Mouse (Mus musculus): ENCODE results near the gene Gm17655.
"Not testable (repeated sequence)": the region's sequence is repeated elsewhere in the genome, so short reads cannot be mapped to it uniquely, and the experiment has no call there.

The Gm17655 gene

DNA sequence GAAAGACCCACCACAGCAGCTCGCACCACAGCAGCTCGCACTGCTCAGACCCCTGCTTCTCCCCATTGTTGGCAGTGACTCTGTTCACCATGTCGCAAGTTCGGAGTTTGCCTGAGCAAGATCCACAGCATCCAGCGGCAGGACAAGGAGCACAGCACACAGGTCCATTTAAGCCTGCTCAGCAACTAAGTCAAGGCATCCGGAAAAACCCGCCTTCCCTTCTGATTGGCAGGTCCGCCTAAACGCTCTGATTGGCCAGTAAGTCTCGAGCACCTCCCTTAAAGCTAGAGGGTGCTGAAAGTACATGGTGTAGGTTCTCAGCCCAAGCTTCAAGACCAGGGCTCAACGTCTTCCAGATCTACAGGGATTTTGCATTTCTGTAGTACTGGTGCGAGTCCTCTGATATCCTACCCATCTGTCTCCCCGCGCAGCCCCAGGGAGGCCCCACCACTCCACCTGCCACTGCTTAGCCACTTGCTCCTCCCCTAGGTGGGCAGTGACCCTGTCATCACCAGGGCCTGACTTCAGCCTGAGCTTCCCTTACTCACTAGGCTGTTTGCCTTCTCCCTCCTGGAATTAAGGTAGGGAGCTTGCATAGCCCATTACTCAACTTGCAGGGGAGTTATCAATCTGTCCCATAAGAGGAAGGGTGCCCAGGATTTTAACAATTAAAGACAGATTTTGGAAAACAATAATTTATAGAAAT, 14.0 kb upstream of the Gm17655 start:
- no peak for DNase-seq (ENCODE audit: low spot score)

DNA sequence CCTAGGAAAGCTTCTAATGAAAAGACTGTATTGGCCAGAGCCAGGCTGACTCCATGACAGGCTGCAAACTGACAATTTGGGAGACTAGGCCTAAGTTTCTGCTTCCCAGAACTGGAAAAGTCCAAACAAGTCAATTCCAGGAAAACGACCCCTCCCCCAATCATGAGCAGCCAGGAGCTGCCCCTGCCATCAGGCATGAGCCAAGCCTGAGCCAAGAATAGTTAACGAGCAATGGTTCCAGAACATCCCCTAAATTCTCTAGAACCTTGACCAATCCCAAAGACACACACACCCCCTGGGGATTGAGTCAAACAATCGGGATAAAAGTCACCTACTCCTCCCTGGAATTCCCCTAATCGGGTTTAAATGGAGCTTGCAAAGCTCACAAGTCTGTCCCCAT, 10.6 kb upstream of the Gm17655 start:
- DNase-seq (ENCODE audit: low spot score) = no peak

GRCm38 (mm10) chr5:110057637-110058408, 14.5 kb downstream of the Gm17655 start:
- peak; percentile 91 for DNase-seq (ENCODE audit: low spot score)

DNA sequence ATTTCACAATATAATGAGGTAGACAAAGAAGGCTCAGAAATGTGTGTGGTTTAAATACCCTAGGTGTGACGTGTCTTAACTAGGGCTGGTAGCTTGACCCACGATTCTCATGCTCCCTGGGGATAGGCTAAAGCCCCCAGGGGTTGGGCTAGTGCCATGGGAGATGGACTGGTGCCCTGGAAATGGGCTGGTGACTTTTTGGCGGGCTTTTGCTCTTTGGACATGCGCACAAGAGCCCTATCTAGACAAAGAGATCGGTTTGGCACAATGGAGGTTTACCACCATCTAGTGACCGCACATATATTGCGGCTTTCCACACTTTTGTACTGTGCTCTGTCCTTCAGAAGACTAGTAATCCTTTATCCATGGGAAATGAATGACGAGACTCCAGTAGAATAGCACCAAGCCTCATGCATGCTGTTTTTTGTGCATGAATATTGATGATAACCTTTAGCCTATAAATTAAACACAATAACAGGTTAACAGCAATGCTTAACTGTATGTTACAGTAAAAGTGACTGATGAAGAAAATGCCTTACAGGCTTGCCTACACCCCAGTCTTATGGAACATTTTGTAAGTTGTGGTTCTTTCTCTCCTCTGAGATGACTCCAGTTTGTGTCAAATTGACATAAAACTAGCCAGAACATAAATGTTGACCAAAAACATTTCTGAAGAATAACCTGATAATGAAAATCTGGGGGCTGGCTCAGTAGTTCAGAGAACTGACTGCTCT, 48.5 kb downstream of the Gm17655 start:
- DNase-seq (ENCODE audit: low spot score) = peak; percentile 14

DNA sequence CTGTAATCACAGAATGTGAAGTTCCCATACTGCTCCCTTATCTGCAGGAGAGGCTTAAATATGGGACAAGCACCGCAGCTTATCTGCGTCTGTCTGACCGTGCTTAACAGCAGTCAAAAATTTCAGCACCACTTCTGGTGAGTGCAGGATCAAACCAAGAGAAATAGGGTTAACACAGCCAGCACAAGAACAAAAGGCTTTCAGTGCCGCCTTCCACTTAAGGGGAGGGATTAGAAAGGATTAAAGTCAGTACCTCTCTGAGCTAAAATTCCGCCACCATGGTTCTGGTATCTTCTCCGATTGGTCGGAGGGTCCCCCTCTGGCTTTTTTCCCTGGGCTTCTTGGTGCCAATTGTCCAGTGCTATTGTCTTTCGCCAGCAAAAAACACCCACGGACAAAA, 49.0 kb downstream of the Gm17655 start:
- no peak for DNase-seq (ENCODE audit: low spot score)

DNA sequence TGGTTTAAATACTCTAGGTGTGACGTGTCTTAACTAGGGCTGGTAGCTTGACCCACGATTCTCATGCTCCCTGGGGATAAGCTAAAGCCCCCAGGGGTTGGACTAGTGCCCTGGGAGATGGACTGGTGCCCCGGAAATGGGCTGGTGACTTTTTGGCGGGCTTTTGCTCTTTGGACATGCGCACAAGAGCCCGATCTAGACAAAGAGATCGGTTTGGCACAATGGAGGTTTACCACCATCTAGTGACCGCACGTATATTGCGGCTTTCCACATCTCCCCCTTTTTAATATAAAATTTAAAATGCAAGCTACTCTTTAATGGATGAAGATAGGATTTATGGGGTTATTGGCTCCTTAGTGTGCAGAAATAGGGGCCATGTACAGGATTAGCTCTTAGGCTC, 56.5 kb downstream of the Gm17655 start:
- not testable (repeated sequence) for DNase-seq (ENCODE audit: low spot score)

Data from lung, postnatal 25 days (tissue).